29 mouse cellular contexts compared by ENCODE assay signal in genomic region chr11:111865143-111865542, GRCm38 (mm10).
DNase-seq lines count a peak whose midpoint lies in the region; ATAC-seq and TF ChIP-seq lines count a peak whose summit lies in the region.
"Had no signal": no experiment of that assay in that cellular context is flagged by ENCODE, and none has a peak within 500 bp of the region (broad histone marks: within the 10 kb centered on the region; RNA-seq: fewer than 3 reads in every experiment).

No protein-coding gene starts in this region.

- DNase-seq in layer of hippocampus, adult 2 months (ENCODE audit: low spot score in 2 of 2), result peak in 1 of 2 experiments; percentile 32
- no peak for DNase-seq in layer of hippocampus, adult 11-12 months (ENCODE audit: low spot score)
- peak; percentile 3 for DNase-seq in right cerebral cortex, adult 18-20 months
- no peak for DNase-seq in right cerebral cortex, postnatal 36 days (ENCODE audit: low spot score in 2 of 2)
- peak; percentile 12 to 19 for DNase-seq in layer of hippocampus, postnatal 36 days
- no peak for DNase-seq in cerebellum, postnatal 10 days
- DNase-seq: cerebellum, adult 11 months; cerebellum, adult 9-10 months; heart, adult 2 months; heart, postnatal 4 days; kidney, adult 8-10 months; kidney, postnatal 4 days; liver; lung, embryonic 14.5 days; lung, postnatal 14 days; retina, postnatal 1 day; right cerebral cortex, postnatal 25 days; spleen, adult 18-20 months; thymus, adult 18-20 months; thymus, postnatal 25 days had no signal

- ATAC-seq in erythroid progenitor cell, adult 5-6 weeks (replicated peaks; ENCODE audit: low FRiP score, poor library complexity, severe bottlenecking), result no peak
- ATAC-seq: forebrain, embryonic 14.5 days; intestine, embryonic 16.5 days had no signal

- TF ChIP-seq CTCF in layer of hippocampus, adult 2 months (conservative IDR thresholded peaks at IDR 0.05), result no peak

- no peak overlapping the region for H3K4me3 ChIP-seq in layer of hippocampus, adult 2 months
- H3K4me3 ChIP-seq: heart, adult 2 months; heart, embryonic 12.5 days; hindbrain, embryonic 13.5 days; midbrain, embryonic 12.5 days; neural tube, embryonic 15.5 days had no signal

- peak overlapping the region; percentile 32; the same call in 1 of the 2 replicates for H3K27ac ChIP-seq in layer of hippocampus, adult 2 months
- H3K27ac ChIP-seq: heart, adult 2 months; hindbrain, embryonic 13.5 days; kidney, postnatal 0 days; liver, embryonic 14.5 days; midbrain, embryonic 12.5 days; neural tube, embryonic 15.5 days had no signal

Comparison
In these comparisons a context has a peak if more than half of its experiments do, and no peak if none do; other contexts are left out.
1. DNase-seq: peak in right cerebral cortex, adult 18-20 months (single experiment) and layer of hippocampus, postnatal 36 days (2 of 2); none in layer of hippocampus, adult 11-12 months (single experiment), right cerebral cortex, postnatal 36 days (0 of 2) and cerebellum, postnatal 10 days (0 of 2).